Mouse (Mus musculus): ENCODE results near the gene Sox13. TPM values are rescaled to one million over a fixed set of nuclear protein-coding genes. Genes with fewer than 3 reads are reported as not detected.

The Sox13 gene
- polyA plus RNA-seq, 1 experiment from 2014 or later: 12.5 TPM

DNA sequence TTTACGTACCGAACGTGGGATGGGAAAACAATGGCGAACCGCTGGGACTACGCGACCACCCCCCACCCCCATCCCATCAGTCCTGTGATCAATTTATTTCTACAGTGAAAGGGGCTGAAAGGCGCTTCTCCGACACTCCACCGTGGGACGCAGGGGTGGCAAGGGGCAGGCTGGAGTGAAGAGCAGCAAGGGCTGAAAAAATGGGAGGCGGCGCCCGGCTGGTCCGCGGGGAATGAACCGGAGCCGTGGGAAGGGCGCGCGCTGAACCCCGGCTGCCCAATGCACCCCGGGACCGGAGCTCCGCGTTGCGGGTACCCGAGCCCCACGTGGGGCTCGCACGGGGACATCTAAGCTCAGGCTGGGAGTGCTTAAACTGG lies 1.0 kb downstream of the Sox13 start:
- Histone ChIP-seq H3K9ac (replicated peaks) (peak overlapping the region; percentile 92), H3K4me2 (replicated peaks) (peak overlapping the region; percentile 99), H3K4me1 (replicated peaks) (peaks cover 45% of the 10 kb centered on the region), H3K36me3 (no peaks in the 10 kb centered on the region), H3K9me3 (no peaks in the 10 kb centered on the region), H3K27ac (peak overlapping the region; percentile 92), H3K4me3 (replicated peaks) (peak overlapping the region; percentile 87), H3K27me3 (no peaks in the 10 kb centered on the region)
- under 1% methylated on average over 31 of the region's 31 CpGs for WGBS
- peak; percentile 34; the same call in 1 of the 2 replicates for ATAC-seq

GRCm38 (mm10) chr1:133422615-133423161 lies 1.5 kb downstream of the Sox13 start:
- Histone ChIP-seq H3K36me3 (no peaks in the 10 kb centered on the region), H3K9me3 (no peaks in the 10 kb centered on the region), H3K4me2 (replicated peaks) (peak overlapping the region; percentile 99), H3K9ac (replicated peaks) (peak overlapping the region; percentile 92), H3K27ac (peak overlapping the region; percentile 92), H3K4me3 (replicated peaks) (peak overlapping the region; percentile 87), H3K27me3 (no peaks in the 10 kb centered on the region), H3K4me1 (replicated peaks) (peaks cover 50% of the 10 kb centered on the region)
- under 1% methylated on average over 29 of the region's 29 CpGs for WGBS
- ATAC-seq: peak; percentile 38

DNA sequence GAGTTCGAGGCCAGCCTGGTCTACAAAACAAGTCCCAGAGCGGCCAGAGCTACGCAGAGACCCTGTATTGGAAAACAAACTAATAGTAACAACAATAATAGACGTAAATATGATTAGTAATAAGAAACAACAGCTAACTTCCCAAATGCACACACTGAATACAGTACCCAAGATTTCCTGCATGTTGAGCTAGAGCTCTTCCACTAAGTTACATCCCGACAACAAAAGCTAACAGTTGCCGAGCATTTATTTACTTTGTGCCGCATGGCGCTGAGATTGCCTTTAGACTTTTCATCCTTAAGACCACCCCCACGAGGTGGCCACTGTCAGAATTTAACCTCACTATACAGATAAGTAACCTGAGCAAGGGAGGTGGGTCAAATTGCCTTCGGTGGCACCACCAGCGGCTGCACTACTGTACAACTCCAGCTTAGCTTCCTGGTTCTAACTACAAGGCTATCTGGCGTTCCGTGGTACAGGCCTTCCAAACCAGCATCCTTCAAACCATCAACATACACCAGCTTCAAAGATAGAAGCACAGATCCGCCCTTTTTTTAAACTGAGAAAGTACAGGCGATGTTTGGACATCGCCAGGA lies 2.1 kb downstream of the Sox13 start:
- H3K27me3 ChIP-seq: no peaks in the 10 kb centered on the region
- peak overlapping the region; percentile 99 for H3K4me2 ChIP-seq (replicated peaks)
- H3K9ac ChIP-seq (replicated peaks): peak overlapping the region; percentile 92
- H3K27ac ChIP-seq: peak overlapping the region; percentile 92; the same call in 1 of the 2 replicates
- 25% methylated on average over 16 of the region's 16 CpGs for WGBS
- H3K36me3 ChIP-seq: no peaks in the 10 kb centered on the region
- no peak for ATAC-seq
- peaks cover 56% of the 10 kb centered on the region for H3K4me1 ChIP-seq (replicated peaks)
- H3K4me3 ChIP-seq (replicated peaks): peak overlapping the region; percentile 87
- no peaks in the 10 kb centered on the region for H3K9me3 ChIP-seq

- Histone ChIP-seq H3K27me3 (no peaks in the 10 kb centered on the region), H3K9ac (replicated peaks) (peak overlapping the region; percentile 42), H3K4me2 (replicated peaks) (peak overlapping the region; percentile 99), H3K4me1 (replicated peaks) (peaks cover 58% of the 10 kb centered on the region), H3K27ac (no peak overlapping the region), H3K9me3 (no peaks in the 10 kb centered on the region), H3K36me3 (no peaks in the 10 kb centered on the region), H3K4me3 (replicated peaks) (peak overlapping the region; percentile 87)
- 26% methylated on average over 2 of the region's 2 CpGs for WGBS
- ATAC-seq: no peak
Measured at GRCm38 (mm10) chr1:133421061-133421460, 3.1 kb downstream of the Sox13 start.

GRCm38 (mm10) chr1:133420491-133420890 lies 3.7 kb downstream of the Sox13 start:
- H3K4me1 ChIP-seq (replicated peaks): peaks cover 63% of the 10 kb centered on the region
- H3K4me2 ChIP-seq (replicated peaks): peak overlapping the region; percentile 99
- no peak for ATAC-seq
- no peak overlapping the region for H3K27ac ChIP-seq
- no peaks in the 10 kb centered on the region for H3K36me3 ChIP-seq
- 0 out of 2 replicates have a peak overlapping the region, but pooled peaks have one; percentile 87 for H3K4me3 ChIP-seq (replicated peaks)
- WGBS: 62% methylated on average over 3 of the region's 3 CpGs
- no peaks in the 10 kb centered on the region for H3K9me3 ChIP-seq
- H3K9ac ChIP-seq (replicated peaks): no peak overlapping the region
- H3K27me3 ChIP-seq: no peaks in the 10 kb centered on the region

DNA sequence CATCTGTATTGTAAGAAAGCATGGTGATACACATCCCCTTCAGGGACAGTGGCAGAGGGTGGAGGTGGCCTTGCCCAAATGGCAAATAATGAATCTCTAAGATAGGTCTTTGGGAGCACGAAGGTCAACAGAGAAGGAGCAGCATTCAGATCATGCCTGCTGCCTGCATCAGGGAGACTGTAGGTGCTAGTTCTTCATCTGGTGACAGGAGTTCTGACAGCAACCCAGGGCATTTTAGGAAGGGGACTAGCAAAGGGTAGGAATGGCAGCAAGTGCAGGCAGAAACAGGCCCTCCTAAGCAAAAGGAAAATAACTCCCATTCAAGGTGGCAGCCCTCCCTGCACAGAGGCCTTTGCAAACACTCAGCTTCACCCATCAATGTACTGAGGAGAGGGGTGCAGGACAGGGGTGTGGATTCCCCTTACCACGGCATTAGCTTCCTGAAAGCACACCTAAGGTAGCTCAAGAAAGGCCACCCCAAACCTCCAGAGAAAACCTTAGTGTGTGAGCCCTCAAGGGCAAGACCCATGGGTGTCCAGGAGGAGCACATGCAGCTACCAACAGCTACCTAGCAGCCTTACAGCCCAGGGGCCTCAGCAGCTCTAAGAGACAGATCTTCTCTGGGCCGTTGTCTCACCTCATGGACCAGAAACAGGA lies 4.9 kb downstream of the Sox13 start:
- WGBS: 70% methylated on average over 3 of the region's 3 CpGs
- ATAC-seq: no peak
- Histone ChIP-seq H3K4me1 (replicated peaks) (peaks cover 74% of the 10 kb centered on the region), H3K27me3 (no peaks in the 10 kb centered on the region), H3K36me3 (no peaks in the 10 kb centered on the region), H3K4me3 (replicated peaks) (no peak overlapping the region), H3K9ac (replicated peaks) (peak overlapping the region; percentile 71; the same call in 1 of the 2 replicates), H3K4me2 (replicated peaks) (peak overlapping the region; percentile 57; the same call in 1 of the 2 replicates), H3K27ac (no peak overlapping the region), H3K9me3 (no peaks in the 10 kb centered on the region)

- Histone ChIP-seq H3K9ac (replicated peaks) (peak overlapping the region; percentile 71), H3K4me2 (replicated peaks) (peak overlapping the region; percentile 57), H3K9me3 (no peaks in the 10 kb centered on the region), H3K27me3 (no peaks in the 10 kb centered on the region), H3K27ac (no peak overlapping the region), H3K4me3 (replicated peaks) (peak overlapping the region; percentile 35), H3K36me3 (no peaks in the 10 kb centered on the region), H3K4me1 (replicated peaks) (peaks cover 76% of the 10 kb centered on the region)
- 14% methylated on average over 28 of the region's 28 CpGs for WGBS
- 0 out of 2 replicates have a peak, but pooled peaks have one; percentile 24 for ATAC-seq
Measured at GRCm38 (mm10) chr1:133418164-133418800, 5.9 kb downstream of the Sox13 start.

DNA sequence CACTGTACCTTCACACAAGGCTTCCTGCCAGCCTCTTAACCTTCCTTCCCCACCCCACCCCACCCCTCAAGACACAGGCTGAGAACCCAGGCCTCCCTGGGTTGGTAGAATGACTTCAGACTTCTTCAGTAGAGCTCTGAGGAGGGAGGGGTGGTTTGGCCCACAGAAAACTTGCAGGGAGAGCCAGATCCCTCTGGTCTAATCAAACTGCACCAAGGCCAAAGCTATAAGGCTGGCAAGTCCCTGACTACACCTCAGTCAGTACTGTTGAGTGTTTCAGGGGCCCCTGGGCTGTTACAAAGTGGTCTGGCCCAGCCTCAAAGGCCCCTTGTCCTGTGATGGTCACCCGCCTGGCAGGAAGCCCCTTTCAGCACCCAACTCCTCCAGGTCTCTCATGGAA lies 6.6 kb downstream of the Sox13 start:
- 79% methylated on average over 1 of the region's 1 CpGs for WGBS
- Histone ChIP-seq H3K36me3 (no peaks in the 10 kb centered on the region), H3K4me3 (replicated peaks) (no peak overlapping the region; the same call in 1 of the 2 replicates), H3K27ac (no peak overlapping the region; the same call in 1 of the 2 replicates), H3K4me1 (replicated peaks) (peaks cover 75% of the 10 kb centered on the region), H3K27me3 (no peaks in the 10 kb centered on the region), H3K4me2 (replicated peaks) (peak overlapping the region; percentile 57; the same call in 1 of the 2 replicates), H3K9me3 (no peaks in the 10 kb centered on the region), H3K9ac (replicated peaks) (peak overlapping the region; percentile 43)
- no peak for ATAC-seq

DNA sequence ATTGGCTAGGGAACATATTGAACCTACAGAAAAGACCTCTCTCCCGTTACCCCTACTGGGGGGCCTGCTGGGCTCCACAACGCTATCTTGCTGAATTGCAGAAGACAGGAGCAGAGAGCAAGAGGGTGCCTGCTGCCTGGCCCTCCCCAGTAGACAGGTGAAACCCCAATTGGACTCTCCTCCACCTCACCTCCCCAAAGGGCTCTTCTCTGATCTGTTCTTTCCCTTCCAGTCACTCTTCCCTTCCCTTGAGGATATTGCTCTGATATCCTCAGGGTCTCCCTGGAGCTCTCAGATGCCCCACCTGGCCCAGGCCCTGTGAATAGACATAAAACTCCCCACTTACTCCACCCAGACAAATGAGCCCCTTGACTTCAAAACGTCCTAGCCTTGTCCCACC lies 7.1 kb downstream of the Sox13 start:
- peaks cover 75% of the 10 kb centered on the region for H3K4me1 ChIP-seq (replicated peaks)

DNA sequence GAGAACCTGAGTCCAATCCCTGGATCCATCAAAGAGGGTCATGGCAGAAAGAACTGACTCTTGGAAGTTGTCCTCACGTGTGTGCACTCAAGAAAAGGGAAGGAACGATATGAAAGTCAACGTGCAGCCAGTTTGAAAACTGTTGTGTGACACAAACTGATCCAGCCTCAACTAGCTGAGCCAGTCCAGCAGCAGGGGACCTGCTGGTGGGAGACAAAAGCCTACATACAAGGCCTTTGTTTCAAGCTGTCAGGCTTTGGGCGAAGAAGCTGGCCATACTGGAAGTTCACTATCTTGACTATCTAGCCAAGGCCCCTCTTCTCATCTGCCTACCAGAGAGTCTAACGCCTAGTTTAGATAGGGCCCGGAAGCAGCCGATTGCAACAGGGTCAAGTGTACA lies 7.7 kb downstream of the Sox13 start:
- Histone ChIP-seq H3K27ac (no peak overlapping the region), H3K4me2 (replicated peaks) (no peak overlapping the region), H3K9me3 (no peaks in the 10 kb centered on the region), H3K9ac (replicated peaks) (no peak overlapping the region), H3K27me3 (no peaks in the 10 kb centered on the region), H3K4me3 (replicated peaks) (no peak overlapping the region), H3K4me1 (replicated peaks) (peaks cover 75% of the 10 kb centered on the region), H3K36me3 (no peaks in the 10 kb centered on the region)
- WGBS: 90% methylated on average over 7 of the region's 7 CpGs
- no peak for ATAC-seq

More for the DNA sequence above, 7.1 kb downstream of the Sox13 start:
- Histone ChIP-seq H3K4me3 (replicated peaks) (no peak overlapping the region), H3K36me3 (no peaks in the 10 kb centered on the region), H3K9me3 (no peaks in the 10 kb centered on the region), H3K4me2 (replicated peaks) (no peak overlapping the region), H3K9ac (replicated peaks) (no peak overlapping the region), H3K27ac (no peak overlapping the region), H3K27me3 (no peaks in the 10 kb centered on the region)
- ATAC-seq: no peak
- WGBS: 80% methylated on average over 3 of the region's 3 CpGs

DNA sequence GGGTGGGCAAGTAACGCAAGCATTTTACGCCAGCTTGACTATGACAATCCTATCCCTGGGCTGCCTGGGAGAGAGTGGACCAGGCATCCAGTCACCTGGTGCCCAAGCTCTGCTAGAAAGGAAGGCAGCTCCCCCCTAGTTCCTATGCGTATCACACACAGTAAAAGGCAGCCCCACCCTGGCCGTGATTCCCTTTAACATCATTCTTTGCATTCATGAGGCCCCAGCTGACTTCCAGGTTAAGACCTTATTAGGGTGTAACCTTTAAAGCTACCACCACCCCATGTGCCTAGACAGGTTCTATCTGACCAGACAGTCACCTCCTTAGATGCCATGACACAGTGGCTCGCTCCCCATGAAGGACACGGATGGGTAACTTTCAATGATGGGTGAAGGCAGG lies 8.7 kb downstream of the Sox13 start:
- H3K4me1 ChIP-seq (replicated peaks): peaks cover 70% of the 10 kb centered on the region
- no peaks in the 10 kb centered on the region for H3K36me3 ChIP-seq
- 0 out of 2 replicates have a peak overlapping the region, but pooled peaks have one; percentile 8 for H3K9ac ChIP-seq (replicated peaks)
- H3K4me2 ChIP-seq (replicated peaks): no peak overlapping the region
- H3K27me3 ChIP-seq: no peaks in the 10 kb centered on the region
- no peak overlapping the region for H3K4me3 ChIP-seq (replicated peaks)
- no peak for ATAC-seq
- H3K9me3 ChIP-seq: no peaks in the 10 kb centered on the region
- WGBS: 64% methylated on average over 6 of the region's 6 CpGs
- H3K27ac ChIP-seq: no peak overlapping the region

DNA sequence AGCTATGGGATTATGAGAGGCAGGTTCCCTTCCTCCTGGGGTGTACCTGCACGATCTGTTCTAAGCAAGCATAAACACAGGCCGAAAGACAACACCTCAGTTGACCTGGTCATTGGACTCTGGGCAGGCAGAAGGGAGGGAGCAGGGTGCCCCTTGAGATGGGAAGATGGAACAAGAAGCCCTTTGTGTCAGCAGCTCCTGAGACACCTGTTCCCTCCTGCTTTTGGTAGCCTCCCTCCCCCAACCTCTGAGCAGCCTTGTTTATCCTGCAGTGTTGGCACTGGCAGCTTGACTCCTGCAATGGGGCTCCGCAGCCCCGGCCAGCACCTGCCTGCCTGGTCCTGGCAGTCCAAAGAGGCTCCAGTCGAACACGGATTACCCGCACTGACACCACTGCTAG lies 9.1 kb downstream of the Sox13 start:
- Histone ChIP-seq H3K27me3 (no peaks in the 10 kb centered on the region), H3K9me3 (no peaks in the 10 kb centered on the region), H3K4me1 (replicated peaks) (peaks cover 71% of the 10 kb centered on the region), H3K4me3 (replicated peaks) (no peak overlapping the region), H3K36me3 (no peaks in the 10 kb centered on the region), H3K9ac (replicated peaks) (0 out of 2 replicates have a peak overlapping the region, but pooled peaks have one; percentile 8), H3K4me2 (replicated peaks) (no peak overlapping the region), H3K27ac (no peak overlapping the region)
- 43% methylated on average over 7 of the region's 7 CpGs for WGBS
- ATAC-seq: no peak
